ENCODE assay signal across 8 mouse cellular contexts in the genomic region with DNA sequence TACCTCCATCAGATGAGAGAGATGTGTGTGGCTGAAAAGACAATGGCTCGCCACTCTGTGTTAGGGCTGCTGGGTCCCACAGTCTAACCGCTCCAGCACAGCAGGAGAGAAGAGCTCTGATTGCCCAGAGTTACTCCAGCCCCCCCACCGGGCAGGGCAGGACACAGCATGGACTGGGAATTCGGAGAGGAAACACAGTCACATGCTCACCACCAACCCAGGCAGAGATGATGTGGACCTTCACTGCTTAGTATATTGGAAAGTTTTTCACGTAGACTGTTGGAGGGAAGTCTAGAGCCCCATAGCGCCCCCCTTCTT. TPM values are rescaled to one million over a fixed set of nuclear protein-coding genes. Genes with fewer than 3 reads are reported as not detected.
DNase-seq lines count a peak whose midpoint lies in the region; ATAC-seq and TF ChIP-seq lines count a peak whose summit lies in the region.

No protein-coding gene starts in this region.

- no peak for DNase-seq in heart, adult 9 months (ENCODE audit: low spot score in 2 of 2)
- peak; percentile 14 for DNase-seq in neural tube, embryonic 11.5 days (ENCODE audit: low spot score)
- no peak for DNase-seq in adrenal gland, adult 18-20 months (ENCODE audit: low spot score in 2 of 2)
- no peak for DNase-seq in thymus, adult 2 months
- DNase-seq in layer of hippocampus, postnatal 25 days (ENCODE audit: extremely low spot score in 1 of 2, low spot score in 1 of 2): no peak

- no peak for TF ChIP-seq CTCF in thymus, adult 2 months (IDR thresholded peaks at IDR 0.05; ENCODE audit: borderline replicate concordance, control insufficient read depth, extremely low read depth, insufficient read depth, low read length, poor library complexity)

- no peak for ATAC-seq in heart, embryonic 14.5 days (ENCODE audit: insufficient number of reproducible peaks, insufficient read depth, low FRiP score, low read depth)
- ATAC-seq in embryonic facial prominence, embryonic 12.5 days (ENCODE audit: insufficient number of reproducible peaks, insufficient read depth, low FRiP score, low TSS enrichment): peak; percentile 60; the same call in 1 of the 2 replicates
- ATAC-seq in intestine, embryonic 16.5 days: no peak
- no peak for ATAC-seq in neural tube, embryonic 11.5 days (ENCODE audit: insufficient read depth, low FRiP score, low TSS enrichment)

- peak overlapping the region in 1 of 2 experiments; percentile 20; a peak in 2 of 4 replicates for H3K4me3 ChIP-seq in heart, embryonic 14.5 days (ENCODE audit: control insufficient read depth in 1 of 2, insufficient read depth in 1 of 2, low read depth in 1 of 2, low read length in 2 of 2)
- peak overlapping the region; percentile 29 for H3K4me3 ChIP-seq in embryonic facial prominence, embryonic 12.5 days
- peak overlapping the region; percentile 26 for H3K4me3 ChIP-seq in intestine, embryonic 16.5 days (ENCODE audit: low read length)
- peak overlapping the region; percentile 13; the same call in 1 of the 2 replicates for H3K4me3 ChIP-seq in neural tube, embryonic 11.5 days (ENCODE audit: low read depth, low read length)
- H3K4me3 ChIP-seq in thymus, adult 2 months (ENCODE audit: control insufficient read depth, insufficient read depth, low read length): no peak overlapping the region

- H3K27ac ChIP-seq in heart, embryonic 14.5 days (replicated peaks in 1 of 2; ENCODE audit: control insufficient read depth in 1 of 2, insufficient read depth in 1 of 2, low read depth in 2 of 2, low read length in 2 of 2): no peak overlapping the region
- H3K27ac ChIP-seq in embryonic facial prominence, embryonic 12.5 days: no peak overlapping the region
- no peak overlapping the region for H3K27ac ChIP-seq in intestine, embryonic 16.5 days (ENCODE audit: low read length)
- no peak overlapping the region for H3K27ac ChIP-seq in neural tube, embryonic 11.5 days (ENCODE audit: low read depth, low read length)
- no peak overlapping the region for H3K27ac ChIP-seq in thymus, adult 2 months (ENCODE audit: control insufficient read depth, insufficient read depth, low read length)

- no peaks in the 10 kb centered on the region for H3K27me3 ChIP-seq in heart, embryonic 14.5 days (ENCODE audit: control insufficient read depth, insufficient read depth, low read length)
- H3K27me3 ChIP-seq in embryonic facial prominence, embryonic 12.5 days: no peaks in the 10 kb centered on the region
- no peaks in the 10 kb centered on the region for H3K27me3 ChIP-seq in intestine, embryonic 16.5 days (replicated peaks; ENCODE audit: control insufficient read depth, insufficient read depth, low read length)
- no peaks in the 10 kb centered on the region for H3K27me3 ChIP-seq in neural tube, embryonic 11.5 days (ENCODE audit: control insufficient read depth, insufficient read depth, low read length)
- H3K27me3 ChIP-seq in thymus, adult 2 months (ENCODE audit: control insufficient read depth, insufficient read depth, low read length): no peaks in the 10 kb centered on the region

- 22% methylated on average over 6 of the region's 6 CpGs for WGBS in heart, embryonic 14.5 days
- WGBS in embryonic facial prominence, embryonic 12.5 days: 7% methylated on average over 6 of the region's 6 CpGs
- 11% methylated on average over 6 of the region's 6 CpGs for WGBS in intestine, embryonic 16.5 days
- WGBS in neural tube, embryonic 11.5 days: 18% methylated on average over 6 of the region's 6 CpGs
- WGBS in thymus, adult 2 months: 55% methylated on average over 6 of the region's 6 CpGs

- H3K9me3 ChIP-seq in heart, embryonic 14.5 days (ENCODE audit: control insufficient read depth, low read length): no peaks in the 10 kb centered on the region
- no peaks in the 10 kb centered on the region for H3K9me3 ChIP-seq in embryonic facial prominence, embryonic 12.5 days
- no peaks in the 10 kb centered on the region for H3K9me3 ChIP-seq in intestine, embryonic 16.5 days (ENCODE audit: control insufficient read depth, low read length)
- no peaks in the 10 kb centered on the region for H3K9me3 ChIP-seq in neural tube, embryonic 11.5 days (ENCODE audit: control insufficient read depth, low read length)

- 0 out of 2 replicates have a peak overlapping the region, but pooled peaks have one; percentile 25 for H3K9ac ChIP-seq in heart, embryonic 14.5 days (ENCODE audit: low read length)
- peak overlapping the region; percentile 8; the same call in 1 of the 2 replicates for H3K9ac ChIP-seq in embryonic facial prominence, embryonic 12.5 days
- H3K9ac ChIP-seq in intestine, embryonic 16.5 days (ENCODE audit: low read depth, low read length): no peak overlapping the region
- no peak overlapping the region for H3K9ac ChIP-seq in neural tube, embryonic 11.5 days (ENCODE audit: low read length)

- peak overlapping the region; percentile 61 for H3K4me2 ChIP-seq in heart, embryonic 14.5 days (ENCODE audit: low read length)
- peak overlapping the region; percentile 43 for H3K4me2 ChIP-seq in embryonic facial prominence, embryonic 12.5 days (replicated peaks)
- peak overlapping the region; percentile 46 for H3K4me2 ChIP-seq in intestine, embryonic 16.5 days (ENCODE audit: low read depth, low read length)
- peak overlapping the region; percentile 29 for H3K4me2 ChIP-seq in neural tube, embryonic 11.5 days (ENCODE audit: low read depth)

- peaks cover 0 to under 1% of the 10 kb centered on the region in 2 experiments; a peak in 1 of 4 replicates for H3K4me1 ChIP-seq in heart, embryonic 14.5 days (ENCODE audit: control insufficient read depth in 2 of 2, insufficient read depth in 2 of 2, low read length in 2 of 2)
- 0 out of 2 replicates have a peak, but pooled peaks cover 4% of the 10 kb centered on the region for H3K4me1 ChIP-seq in embryonic facial prominence, embryonic 12.5 days
- peaks cover 2% of the 10 kb centered on the region; the same call in 1 of the 2 replicates for H3K4me1 ChIP-seq in intestine, embryonic 16.5 days (ENCODE audit: control insufficient read depth, insufficient read depth, low read length)
- H3K4me1 ChIP-seq in neural tube, embryonic 11.5 days (ENCODE audit: control insufficient read depth, insufficient read depth, low read length): no peaks in the 10 kb centered on the region
- no peaks in the 10 kb centered on the region for H3K4me1 ChIP-seq in thymus, adult 2 months (replicated peaks; ENCODE audit: control insufficient read depth, insufficient read depth, low read length)

- no peak for TF ChIP-seq POLR2A in thymus, adult 2 months (IDR thresholded peaks at IDR 0.05; ENCODE audit: control insufficient read depth, extremely low read depth, insufficient read depth, low read length, poor library complexity)

- no peaks in the 10 kb centered on the region for H3K36me3 ChIP-seq in heart, embryonic 14.5 days (ENCODE audit: control insufficient read depth, insufficient read depth, low read length)
- no peaks in the 10 kb centered on the region for H3K36me3 ChIP-seq in embryonic facial prominence, embryonic 12.5 days
- H3K36me3 ChIP-seq in intestine, embryonic 16.5 days (ENCODE audit: control insufficient read depth, insufficient read depth, low read length): no peaks in the 10 kb centered on the region
- H3K36me3 ChIP-seq in neural tube, embryonic 11.5 days (ENCODE audit: control insufficient read depth, insufficient read depth, low read length): no peaks in the 10 kb centered on the region
- no peaks in the 10 kb centered on the region for H3K36me3 ChIP-seq in thymus, adult 2 months (ENCODE audit: control insufficient read depth, insufficient read depth, low read length)

RNA-seq across cellular contexts. Expression of gene Smap1, which starts 37.3 kb away (rescaled TPM):
- 41.5 and 44.1 TPM in 2 replicates for polyA plus RNA-seq in heart, embryonic 14.5 days (2014; fragmentation: Nextera tagmentation; extraction: Ambion mirVana)
- polyA plus RNA-seq in embryonic facial prominence, embryonic 12.5 days (2016; fragmentation: Nextera tagmentation; extraction: Ambion mirVana): 47.9 and 52.0 TPM in 2 replicates
- polyA plus RNA-seq in intestine, embryonic 16.5 days (2015; fragmentation: Nextera tagmentation; extraction: Ambion mirVana): 17.3 and 18.0 TPM in 2 replicates
- 64.6 and 65.6 TPM in 2 replicates for polyA plus RNA-seq in neural tube, embryonic 11.5 days (2014; fragmentation: Nextera tagmentation; extraction: Ambion mirVana)
- total RNA-seq in adrenal gland, adult 18-20 months (2021): 10 to 100 TPM; 55.6 to 60.1 TPM
- polyA plus RNA-seq in thymus, adult 2 months (2012; rRNA removed): 37.5 and 43.7 TPM in 2 replicates
- total RNA-seq in layer of hippocampus, postnatal 25 days (2021): 100 to 1,000 TPM; 144 to 159 TPM

RNA-seq across cellular contexts. Expression of gene Sdhaf4, which starts 46.1 kb away (rescaled TPM):
- 83.7 and 99.1 TPM in 2 replicates for polyA plus RNA-seq in heart, embryonic 14.5 days (2014; fragmentation: Nextera tagmentation; extraction: Ambion mirVana)
- polyA plus RNA-seq in embryonic facial prominence, embryonic 12.5 days (2016; fragmentation: Nextera tagmentation; extraction: Ambion mirVana): 105 TPM in 2 replicates
- 60.9 and 63.3 TPM in 2 replicates for polyA plus RNA-seq in intestine, embryonic 16.5 days (2015; fragmentation: Nextera tagmentation; extraction: Ambion mirVana)
- polyA plus RNA-seq in neural tube, embryonic 11.5 days (2014; fragmentation: Nextera tagmentation; extraction: Ambion mirVana): 62.3 and 68.8 TPM in 2 replicates
- 10 to 100 TPM; 55.6 to 61.4 TPM for total RNA-seq in adrenal gland, adult 18-20 months (2021)
- polyA plus RNA-seq in thymus, adult 2 months (2012; rRNA removed): 4.0 and 6.7 TPM in 2 replicates
- total RNA-seq in layer of hippocampus, postnatal 25 days (2021): 10 to 100 TPM; 50.1 to 55.0 TPM

Comparison
In these comparisons a context has a peak if more than half of its experiments do, and no peak if none do; other contexts are left out.
1. H3K9ac ChIP-seq: peak in heart, embryonic 14.5 days (single experiment) and embryonic facial prominence, embryonic 12.5 days (single experiment); none in intestine, embryonic 16.5 days (single experiment) and neural tube, embryonic 11.5 days (single experiment).
2. Peak in every context shown above with its lines, with median percentiles within 50 percentile points of each other: H3K4me2 ChIP-seq.